Mouse (Mus musculus) ES-Bruce4 (cell line): Measurements from ENCODE around the gene Hist1h2ah.

Experiments
- CTCF ChIP-seq: IDR thresholded peaks from one replicate; pipeline ENCODE4 v1.8.1; 2011; ENCODE audit warnings: low read depth, low read length
- EP300 ChIP-seq: IDR thresholded peaks from 2 replicates; pipeline ENCODE4 v1.6.1; 2011; ENCODE audit warnings: low read depth, low read length; ENCODE audit not compliant: insufficient read depth

- TF ChIP-seq CTCF (no peak), EP300 (no peak)
Measured at GRCm38 (mm10) chr13:22039951-22040463, 4.6 kb upstream of the Hist1h2ah start.
